ENCODE assay signal across 8 mouse cellular contexts in the genomic region with DNA sequence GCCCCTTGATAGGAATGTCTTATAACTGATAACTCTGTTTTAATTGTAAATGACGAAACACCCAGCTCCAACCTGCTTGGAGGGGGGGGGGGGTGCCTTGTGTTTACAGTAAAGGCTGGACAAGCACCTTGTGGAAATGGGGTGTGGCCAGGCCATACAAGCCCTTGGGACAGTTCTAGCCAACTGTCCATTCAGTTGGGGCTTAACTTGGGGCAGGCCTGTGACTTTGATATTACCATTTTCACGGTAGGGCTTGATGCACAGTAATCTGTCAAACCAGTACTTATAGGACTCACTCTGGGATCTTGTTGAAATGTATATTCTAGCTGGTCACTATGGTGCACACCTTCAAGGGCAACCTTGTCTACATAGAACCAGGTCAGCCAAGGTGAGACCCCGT. TPM values are rescaled to one million over a fixed set of nuclear protein-coding genes. Genes with fewer than 3 reads are reported as not detected.
DNase-seq lines count a peak whose midpoint lies in the region; ATAC-seq and TF ChIP-seq lines count a peak whose summit lies in the region.

No protein-coding gene starts in this region.

- peak overlapping the region; percentile 57; the same call in 1 of the 2 replicates for H3K4me3 ChIP-seq in heart, embryonic 10.5 days
- peak overlapping the region; percentile 69; the same call in 1 of the 2 replicates for H3K4me3 ChIP-seq in G1E (ENCODE audit: low read depth, low read length)
- H3K4me3 ChIP-seq in heart, postnatal 0 days (ENCODE audit: low read depth, low read length): no peak overlapping the region
- peak overlapping the region; percentile 52; the same call in 1 of the 2 replicates for H3K4me3 ChIP-seq in liver, postnatal 0 days (ENCODE audit: low read depth, low read length)

- 79% methylated on average over 3 of the region's 3 CpGs for WGBS in heart, embryonic 10.5 days
- WGBS in heart, postnatal 0 days: 85% methylated on average over 3 of the region's 3 CpGs
- WGBS in liver, postnatal 0 days (ENCODE audit: insufficient replicate concordance): 65% methylated on average over 3 of the region's 3 CpGs

- DNase-seq in heart, embryonic 10.5 days (ENCODE audit: low spot score): no peak
- DNase-seq in heart, adult 9 months (ENCODE audit: low spot score in 2 of 2): no peak
- no peak for DNase-seq in G1E (ENCODE audit: low spot score)
- no peak for DNase-seq in heart, postnatal 0 days (ENCODE audit: low spot score)
- no peak for DNase-seq in liver, postnatal 0 days
- DNase-seq in right cerebral cortex, postnatal 14 days: no peak
- no peak for DNase-seq in cerebellum, adult 9-11 months

- TF ChIP-seq EP300 in heart, postnatal 0 days (IDR thresholded peaks at IDR 0.05; ENCODE audit: low read depth): no peak
- TF ChIP-seq EP300 in liver, postnatal 0 days (IDR thresholded peaks at IDR 0.05; ENCODE audit: low read depth): no peak

- no peaks in the 10 kb centered on the region for H3K9me3 ChIP-seq in heart, embryonic 10.5 days
- no peaks in the 10 kb centered on the region for H3K9me3 ChIP-seq in G1E (replicated peaks)
- H3K9me3 ChIP-seq in heart, postnatal 0 days (replicated peaks; ENCODE audit: control insufficient read depth, low read length): no peaks in the 10 kb centered on the region
- no peaks in the 10 kb centered on the region for H3K9me3 ChIP-seq in liver, postnatal 0 days (ENCODE audit: low read length)

- peaks cover 31% of the 10 kb centered on the region for H3K36me3 ChIP-seq in heart, embryonic 10.5 days
- H3K36me3 ChIP-seq in G1E (replicated peaks): peaks cover 62% of the 10 kb centered on the region
- H3K36me3 ChIP-seq in heart, postnatal 0 days (replicated peaks; ENCODE audit: control insufficient read depth, insufficient read depth, low read length): peaks cover 25% of the 10 kb centered on the region
- 0 out of 2 replicates have a peak, but pooled peaks cover 13% of the 10 kb centered on the region for H3K36me3 ChIP-seq in liver, postnatal 0 days (replicated peaks; ENCODE audit: insufficient read depth, low read length)

- H3K9ac ChIP-seq in heart, postnatal 0 days (replicated peaks; ENCODE audit: low read depth, low read length): peak overlapping the region; percentile 57; the same call in 1 of the 2 replicates
- peak overlapping the region; percentile 39 for H3K9ac ChIP-seq in liver, postnatal 0 days (replicated peaks)

- no peaks in the 10 kb centered on the region for H3K27me3 ChIP-seq in heart, embryonic 10.5 days (ENCODE audit: insufficient read depth, poor library complexity, severe bottlenecking)
- H3K27me3 ChIP-seq in G1E (ENCODE audit: insufficient read depth, low read length): no peaks in the 10 kb centered on the region
- H3K27me3 ChIP-seq in heart, postnatal 0 days (ENCODE audit: control insufficient read depth, insufficient read depth, low read length): no peaks in the 10 kb centered on the region
- no peaks in the 10 kb centered on the region for H3K27me3 ChIP-seq in liver, postnatal 0 days (ENCODE audit: insufficient read depth, low read length)

- H3K4me1 ChIP-seq in heart, embryonic 10.5 days: peaks cover 41% of the 10 kb centered on the region
- peaks cover 35% of the 10 kb centered on the region for H3K4me1 ChIP-seq in G1E (ENCODE audit: insufficient read depth, low read depth, low read length)
- H3K4me1 ChIP-seq in heart, postnatal 0 days (ENCODE audit: control insufficient read depth, insufficient read depth): peaks cover 41% of the 10 kb centered on the region
- peaks cover 25% of the 10 kb centered on the region for H3K4me1 ChIP-seq in liver, postnatal 0 days (ENCODE audit: insufficient read depth)

- ATAC-seq in G1E (ENCODE audit: extremely low read depth, insufficient number of reproducible peaks, low FRiP score, poor library complexity, severe bottlenecking): no peak
- no peak for ATAC-seq in heart, postnatal 0 days (ENCODE audit: insufficient read depth, low read depth)
- no peak for ATAC-seq in liver, postnatal 0 days
- no peak for ATAC-seq in frontal cortex, adult (ENCODE audit: low TSS enrichment)

- H3K27ac ChIP-seq in heart, embryonic 10.5 days: peak overlapping the region; percentile 91
- H3K27ac ChIP-seq in heart, postnatal 0 days (ENCODE audit: low read depth): peak overlapping the region; percentile 93
- H3K27ac ChIP-seq in liver, postnatal 0 days (ENCODE audit: low read depth): peak overlapping the region; percentile 66

- peak overlapping the region; percentile 63; the same call in 1 of the 2 replicates for H3K4me2 ChIP-seq in heart, postnatal 0 days (ENCODE audit: low read depth, low read length)
- peak overlapping the region; percentile 66 for H3K4me2 ChIP-seq in liver, postnatal 0 days (ENCODE audit: low read depth, low read length)

- TF ChIP-seq CTCF in G1E (IDR thresholded peaks at IDR 0.05; ENCODE audit: low read depth, low read length): no peak
- TF ChIP-seq CTCF in heart, postnatal 0 days (IDR thresholded peaks at IDR 0.05; ENCODE audit: low read depth): no peak
- TF ChIP-seq CTCF in liver, postnatal 0 days (IDR thresholded peaks at IDR 0.05; ENCODE audit: low read depth): no peak

RNA-seq across cellular contexts. Expression of a gene that starts 33.1 kb away (rescaled TPM):
- polyA plus RNA-seq in heart, embryonic 10.5 days (2016; fragmentation: Nextera tagmentation; extraction: Ambion mirVana): 16.6 and 18.0 TPM in 2 replicates
- total RNA-seq in G1E (2014; fragmentation: Nextera tagmentation): 33.0 and 37.6 TPM in 2 replicates
- 22.3 and 23.2 TPM in 2 replicates for total RNA-seq in G1E (2017)
- polyA plus RNA-seq in G1E (2012): 4.4 and 7.0 TPM in 2 replicates
- total RNA-seq in heart, postnatal 0 days (2014; rRNA removed; ENCODE audit: low replicate concordance): 9.1 and 9.9 TPM in 2 replicates
- 16.4 and 16.9 TPM in 2 replicates for polyA plus RNA-seq in heart, postnatal 0 days (2015; fragmentation: Nextera tagmentation; extraction: Ambion mirVana)
- 9.5 and 10.4 TPM in 2 replicates for polyA plus RNA-seq in liver, postnatal 0 days (2015; fragmentation: Nextera tagmentation; extraction: Ambion mirVana)

RNA-seq across cellular contexts. Expression of a gene that starts 44.9 kb away (rescaled TPM):
- 1.1 TPM in 1 of 2 replicates, not detected in the other for polyA plus RNA-seq in heart, embryonic 10.5 days (2016; fragmentation: Nextera tagmentation; extraction: Ambion mirVana)
- not detected in 2 replicates for total RNA-seq in G1E (2014; fragmentation: Nextera tagmentation)
- 0.87 TPM in 1 of 2 replicates, not detected in the other for total RNA-seq in G1E (2017)
- polyA plus RNA-seq in G1E (2012): 0.78 TPM in 1 of 2 replicates, not detected in the other
- 0.46 TPM in 1 of 2 replicates, not detected in the other for total RNA-seq in heart, postnatal 0 days (2014; rRNA removed; ENCODE audit: low replicate concordance)
- polyA plus RNA-seq in heart, postnatal 0 days (2015; fragmentation: Nextera tagmentation; extraction: Ambion mirVana): not detected in 2 replicates
- polyA plus RNA-seq in liver, postnatal 0 days (2015; fragmentation: Nextera tagmentation; extraction: Ambion mirVana): not detected in 2 replicates

RNA-seq across cellular contexts. Expression of a gene that starts 54.8 kb away (rescaled TPM):
- polyA plus RNA-seq in heart, embryonic 10.5 days (2016; fragmentation: Nextera tagmentation; extraction: Ambion mirVana): 411 and 428 TPM in 2 replicates
- 190 and 191 TPM in 2 replicates for total RNA-seq in G1E (2014; fragmentation: Nextera tagmentation)
- total RNA-seq in G1E (2017): 94.9 and 101 TPM in 2 replicates
- polyA plus RNA-seq in G1E (2012): 1,039 and 1,367 TPM in 2 replicates
- total RNA-seq in heart, postnatal 0 days (2014; rRNA removed; ENCODE audit: low replicate concordance): 46.2 and 55.2 TPM in 2 replicates
- 276 and 285 TPM in 2 replicates for polyA plus RNA-seq in heart, postnatal 0 days (2015; fragmentation: Nextera tagmentation; extraction: Ambion mirVana)
- 206 and 208 TPM in 2 replicates for polyA plus RNA-seq in liver, postnatal 0 days (2015; fragmentation: Nextera tagmentation; extraction: Ambion mirVana)
